Mouse (Mus musculus) small intestine, adult 2 months (tissue): ENCODE measurements around the gene H2-DMb2. TPM values are rescaled to one million over a fixed set of nuclear protein-coding genes. Genes with fewer than 3 reads are reported as not detected.

ENCODE experiments used
- H3K27ac ChIP-seq: fragments of 200-500 bp; 2 replicates; pipeline ENCODE4 v1.5.1; 2012; ENCODE audit warnings: low read depth, low read length, control low read depth, inconsistent platforms; ENCODE audit not compliant: insufficient read depth
- H3K27me3 ChIP-seq: fragments of 200-500 bp; 2 replicates; pipeline ENCODE4 v1.6.1; 2012; ENCODE audit warnings: mild to moderate bottlenecking, moderate library complexity, low read length, inconsistent platforms; ENCODE audit not compliant: control insufficient read depth, insufficient read depth
- H3K36me3 ChIP-seq: fragments of 200-500 bp; 2 replicates; pipeline ENCODE4 v1.6.1; 2012; ENCODE audit warnings: mild to moderate bottlenecking, low read length, control low read depth, inconsistent platforms; ENCODE audit not compliant: control insufficient read depth, insufficient read depth
- H3K4me1 ChIP-seq: fragments of 200-500 bp; 2 replicates; pipeline ENCODE4 v1.6.1; 2012; ENCODE audit warnings: low read length, inconsistent platforms, mixed read lengths; ENCODE audit not compliant: control insufficient read depth, insufficient read depth, insufficient read length
- H3K4me3 ChIP-seq: fragments of 200-500 bp; 2 replicates; pipeline ENCODE4 v1.5.1; 2012; ENCODE audit warnings: low read depth, mild to moderate bottlenecking, control low read depth, inconsistent platforms, low read length, moderate library complexity
- CTCF ChIP-seq: fragments of 200-500 bp; IDR thresholded peaks from 2 replicates; pipeline ENCODE4 v1.5.1; 2012; ENCODE audit warnings: low read depth, mild to moderate bottlenecking, control low read depth, inconsistent platforms, low read length, moderate library complexity, mixed read lengths; ENCODE audit not compliant: insufficient replicate concordance, insufficient read length; ENCODE audit errors: extremely low read depth
- POLR2A ChIP-seq: fragments of 200-500 bp; IDR thresholded peaks from 2 replicates; pipeline ENCODE4 v1.6.1; 2012; ENCODE audit warnings: low read depth, mild to moderate bottlenecking, control low read depth, inconsistent platforms, low read length, moderate library complexity
- WGBS: fragments of 180-500 bp; shearing (Covaris S2); methylation state at CpG from one replicate; pipeline ENCODE4 v1.1.7; 2018; 5-methylcytosine and 5-hydroxymethylcytosine counted together
- polyA plus RNA-seq: library from polyadenylated mRNA; depleted of rRNA; stranded (reverse); fragments of >200 nt; gene quantifications from 2 replicates; pipeline ENCODE4 v1.2.3, GENCODE M21; 2012

Gene H2-DMb2
- polyA plus RNA-seq, 1 experiment: 25.4 TPM

DNA sequence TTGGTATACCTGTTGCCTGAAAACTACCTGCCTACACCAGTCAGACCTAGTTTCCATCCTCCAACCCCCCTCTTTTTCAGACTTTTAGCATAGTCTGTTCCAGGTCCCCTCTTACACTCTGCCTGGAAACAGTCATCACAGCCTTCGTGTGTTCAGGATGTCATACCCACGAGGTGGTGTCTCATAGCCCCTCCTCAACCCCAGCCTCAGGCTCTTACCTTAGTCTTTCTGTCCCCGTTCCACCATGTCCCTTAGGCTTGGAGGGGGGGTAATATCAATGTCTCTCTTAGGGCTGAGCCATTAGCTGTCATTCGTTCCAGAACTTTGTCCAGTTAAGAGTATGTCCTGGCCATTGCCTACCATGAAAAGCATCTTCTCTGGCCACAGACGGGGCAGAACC, 41.9 kb upstream of the H2-DMb2 start:
- no peak overlapping the region for H3K27ac ChIP-seq
- no peak overlapping the region for H3K4me3 ChIP-seq
- peaks cover 22% of the 10 kb centered on the region; the same call in 1 of the 2 replicates for H3K4me1 ChIP-seq
- no peaks in the 10 kb centered on the region for H3K36me3 ChIP-seq
- WGBS: 28% methylated on average over 5 of the region's 5 CpGs
- H3K27me3 ChIP-seq: no peaks in the 10 kb centered on the region
- TF ChIP-seq CTCF (no peak), POLR2A (no peak)

GRCm38 (mm10) chr17:34101604-34102032, 41.5 kb upstream of the H2-DMb2 start:
- Histone ChIP-seq H3K27me3 (no peaks in the 10 kb centered on the region), H3K27ac (peak overlapping the region; percentile 85), H3K4me3 (peak overlapping the region; percentile 61), H3K36me3 (no peaks in the 10 kb centered on the region), H3K4me1 (peaks cover 21% of the 10 kb centered on the region; the same call in 1 of the 2 replicates)
- TF ChIP-seq POLR2A (no peak), CTCF (peak; percentile 85; the same call in 1 of the 2 replicates)
- WGBS: 6% methylated on average over 12 of the region's 12 CpGs

DNA sequence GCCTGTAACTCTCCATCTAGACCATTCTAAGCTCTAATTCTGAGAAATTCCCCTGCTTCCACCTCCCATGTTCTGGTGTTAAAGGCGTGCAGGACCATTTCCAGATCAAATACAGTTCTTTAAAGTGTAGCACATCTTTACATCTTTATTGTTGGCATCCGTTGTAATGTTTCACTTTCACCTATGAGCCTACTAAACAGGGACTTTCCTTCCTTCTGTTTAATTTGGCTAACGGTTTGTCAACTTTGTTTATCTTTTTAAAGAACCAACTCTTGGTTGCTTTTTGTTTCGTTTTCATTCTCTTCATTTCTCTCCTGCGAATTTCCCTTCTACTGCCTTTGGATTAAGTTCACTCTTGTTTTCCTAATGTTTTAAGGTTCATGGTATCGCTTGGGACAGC, 40.3 kb upstream of the H2-DMb2 start:
- no peak for TF ChIP-seq CTCF
- TF ChIP-seq POLR2A: no peak
- Histone ChIP-seq H3K27ac (peak overlapping the region; percentile 56), H3K36me3 (no peaks in the 10 kb centered on the region), H3K27me3 (no peaks in the 10 kb centered on the region), H3K4me1 (peaks cover 19% of the 10 kb centered on the region; the same call in 1 of the 2 replicates), H3K4me3 (no peak overlapping the region)
- 7% methylated on average over 6 of the region's 6 CpGs for WGBS

- peak overlapping the region; percentile 13; the same call in 1 of the 2 replicates for H3K27ac ChIP-seq
- no peak for TF ChIP-seq POLR2A
Measured at GRCm38 (mm10) chr17:34104804-34105203, 38.3 kb upstream of the H2-DMb2 start.

DNA sequence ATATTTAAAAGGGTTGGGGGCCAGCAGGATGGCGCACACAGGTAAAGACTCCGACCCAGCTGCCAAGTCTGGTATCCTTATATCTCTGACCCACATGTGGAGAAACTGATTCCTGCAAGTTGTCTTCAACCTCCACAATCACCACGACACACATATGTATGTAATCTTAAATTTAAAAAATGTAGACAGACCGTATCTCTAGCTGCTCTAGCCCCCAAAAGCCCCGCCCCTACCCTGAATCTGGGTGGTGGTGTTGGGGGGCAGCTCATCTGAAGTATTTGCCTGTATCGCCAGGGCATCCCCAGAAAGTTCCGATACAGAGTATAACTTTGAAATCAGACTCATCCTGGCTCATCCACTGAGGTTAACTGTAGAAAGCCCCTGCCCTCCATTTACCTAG, 36.6 kb upstream of the H2-DMb2 start:
- Histone ChIP-seq H3K36me3 (peaks cover 12% of the 10 kb centered on the region), H3K4me3 (no peak overlapping the region), H3K27ac (no peak overlapping the region), H3K27me3 (no peaks in the 10 kb centered on the region), H3K4me1 (peaks cover 6% of the 10 kb centered on the region; the same call in 1 of the 2 replicates)
- TF ChIP-seq CTCF (no peak), POLR2A (no peak)
- 89% methylated on average over 7 of the region's 7 CpGs for WGBS

More at GRCm38 (mm10) chr17:34104804-34105203, 38.3 kb upstream of the H2-DMb2 start:
- Histone ChIP-seq H3K4me3 (no peak overlapping the region), H3K36me3 (no peaks in the 10 kb centered on the region), H3K4me1 (peaks cover 10% of the 10 kb centered on the region; the same call in 1 of the 2 replicates), H3K27me3 (no peaks in the 10 kb centered on the region)
- WGBS: 73% methylated on average over 9 of the region's 9 CpGs

DNA sequence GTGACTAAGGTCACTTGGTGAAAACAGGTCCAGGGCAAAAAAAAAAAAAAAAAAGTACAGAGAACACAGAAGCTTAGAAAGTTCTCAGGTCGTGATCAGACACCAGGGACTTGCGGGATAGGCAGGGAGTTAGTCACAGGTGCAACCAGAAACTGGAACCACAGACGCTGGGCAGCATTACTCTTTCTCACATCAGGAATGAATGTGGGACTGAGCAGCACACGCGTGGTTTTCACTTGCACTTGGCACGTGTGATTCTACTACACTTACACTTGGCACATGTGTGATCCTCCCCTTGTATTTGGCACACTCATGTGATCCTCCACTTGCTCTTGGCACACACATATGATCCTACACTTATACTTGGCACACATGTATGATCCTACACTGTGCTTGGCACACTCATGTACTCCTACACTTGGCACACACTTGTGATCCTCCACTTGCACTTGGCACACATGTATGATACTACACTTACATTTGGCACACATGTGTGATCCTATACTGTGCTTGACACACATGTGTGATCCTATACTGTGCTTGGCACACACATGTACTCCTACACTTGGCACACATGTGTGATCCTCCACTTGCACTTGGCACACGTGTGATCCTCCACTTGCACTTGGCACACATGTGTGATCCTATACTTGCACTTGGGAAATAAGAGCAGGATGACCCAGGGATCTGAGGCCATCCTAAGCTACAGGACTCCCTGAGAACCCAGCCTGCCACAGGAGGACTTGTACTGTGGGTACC, 35.8 kb upstream of the H2-DMb2 start:
- peaks cover under 1% of the 10 kb centered on the region; the same call in 1 of the 2 replicates for H3K4me1 ChIP-seq
- WGBS: 68% methylated on average over 7 of the region's 7 CpGs
- TF ChIP-seq POLR2A (no peak), CTCF (no peak)

DNA sequence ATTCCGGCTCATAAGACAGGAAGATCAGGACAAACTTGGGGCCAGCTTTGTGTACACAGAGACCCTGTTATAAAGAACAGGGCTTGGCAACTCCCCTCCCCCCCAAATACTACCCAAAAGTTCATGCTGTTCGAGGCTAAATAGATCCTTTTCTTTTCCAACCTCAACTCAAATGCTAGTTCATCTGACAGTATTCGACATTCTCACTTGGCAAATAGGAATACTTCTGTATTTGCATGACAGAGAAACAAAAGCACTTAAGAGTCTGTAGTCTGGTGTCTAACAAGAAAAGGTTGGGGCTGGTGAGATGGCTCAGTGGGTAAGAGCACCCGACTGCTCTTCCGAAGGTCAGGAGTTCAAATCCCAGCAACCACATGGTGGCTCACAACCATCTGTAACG, 34.6 kb upstream of the H2-DMb2 start:
- no peak for TF ChIP-seq POLR2A
- no peak for TF ChIP-seq CTCF
- peaks cover 31% of the 10 kb centered on the region for H3K36me3 ChIP-seq
- WGBS: 86% methylated on average over 5 of the region's 6 CpGs
- no peaks in the 10 kb centered on the region for H3K4me1 ChIP-seq
- no peaks in the 10 kb centered on the region for H3K27me3 ChIP-seq
- H3K27ac ChIP-seq: no peak overlapping the region
- H3K4me3 ChIP-seq: no peak overlapping the region

More for the DNA sequence above, 35.8 kb upstream of the H2-DMb2 start:
- Histone ChIP-seq H3K36me3 (peaks cover 19% of the 10 kb centered on the region), H3K27ac (no peak overlapping the region), H3K4me3 (no peak overlapping the region), H3K27me3 (no peaks in the 10 kb centered on the region)
